Mouse (Mus musculus): Measurements from ENCODE around the gene Gm2310. TPM values are rescaled to one million over a fixed set of nuclear protein-coding genes. Genes with fewer than 3 reads are reported as not detected.
A peak's percentile ranks its signal among the peaks of the same experiment; 100 is the strongest.
"Not testable (repeated sequence)": the region's sequence is repeated elsewhere in the genome, so short reads cannot be mapped to it uniquely, and the experiment has no call there.

Gene Gm2310
- total RNA-seq (2021): not detected

- DNase-seq (ENCODE audit: extremely low spot score in 1 of 2, low spot score in 2 of 2); intact Hi-C loops (cut with DNase I): not testable (repeated sequence)
Observed at GRCm38 (mm10) chr15:8519853-8520252, at the start of gene Gm2310. Gene Gm2310, minus strand, starts transcription at chr15:8519953.

GRCm38 (mm10) chr15:8568645-8569528, 49.1 kb upstream of the Gm2310 start:
- peak; percentile 78 to 84 for DNase-seq (ENCODE audit: extremely low spot score in 1 of 2, low spot score in 2 of 2)
- intact Hi-C loops (cut with DNase I): no loop called here

- intact Hi-C loops (cut with DNase I): no loop called here
- no peak for DNase-seq (ENCODE audit: extremely low spot score in 1 of 2, low spot score in 2 of 2)
Observed at GRCm38 (mm10) chr15:8568286-8568644, 48.5 kb upstream of the Gm2310 start.

- intact Hi-C loops (cut with DNase I): no loop called here
- no peak for DNase-seq (ENCODE audit: extremely low spot score in 1 of 2, low spot score in 2 of 2)
Observed at GRCm38 (mm10) chr15:8565416-8565815, 45.7 kb upstream of the Gm2310 start.

- intact Hi-C loops (cut with DNase I): no loop called here
- no peak for DNase-seq (ENCODE audit: extremely low spot score in 1 of 2, low spot score in 2 of 2)
Observed at GRCm38 (mm10) chr15:8564331-8564730, 44.6 kb upstream of the Gm2310 start.

- intact Hi-C loops (cut with DNase I): no loop called here
- DNase-seq (ENCODE audit: extremely low spot score in 1 of 2, low spot score in 2 of 2): no peak
Observed at GRCm38 (mm10) chr15:8563423-8564194, 43.9 kb upstream of the Gm2310 start.

GRCm38 (mm10) chr15:8562776-8563175, 43.0 kb upstream of the Gm2310 start:
- intact Hi-C loops (cut with DNase I): no loop called here
- DNase-seq (ENCODE audit: extremely low spot score in 1 of 2, low spot score in 2 of 2): no peak

GRCm38 (mm10) chr15:8531201-8531600, 11.4 kb upstream of the Gm2310 start:
- DNase-seq (ENCODE audit: extremely low spot score in 1 of 2, low spot score in 2 of 2): no peak
- intact Hi-C loops (cut with DNase I): no loop called here

- intact Hi-C loops (cut with DNase I): no loop called here
Observed at GRCm38 (mm10) chr15:8512957-8513356, 6.8 kb downstream of the Gm2310 start.

GRCm38 (mm10) chr15:8511861-8512260, 7.9 kb downstream of the Gm2310 start:
- intact Hi-C loops (cut with DNase I): no loop called here
- DNase-seq (ENCODE audit: extremely low spot score in 1 of 2, low spot score in 2 of 2): peak; percentile 4 to 37

More at GRCm38 (mm10) chr15:8512957-8513356, 6.8 kb downstream of the Gm2310 start:
- no peak for DNase-seq (ENCODE audit: extremely low spot score in 1 of 2, low spot score in 2 of 2)

- intact Hi-C loops (cut with DNase I): no loop called here
- DNase-seq (ENCODE audit: extremely low spot score in 1 of 2, low spot score in 2 of 2): no peak
Observed at GRCm38 (mm10) chr15:8502431-8502830, 17.3 kb downstream of the Gm2310 start.

- intact Hi-C loops (cut with DNase I): no loop called here
- no peak for DNase-seq (ENCODE audit: extremely low spot score in 1 of 2, low spot score in 2 of 2)
Observed at GRCm38 (mm10) chr15:8485261-8485660, 34.5 kb downstream of the Gm2310 start.

GRCm38 (mm10) chr15:8469006-8469575, 50.7 kb downstream of the Gm2310 start:
- intact Hi-C loops (cut with DNase I): no loop called here
- no peak for DNase-seq (ENCODE audit: extremely low spot score in 1 of 2, low spot score in 2 of 2)

Other genes starting within 250 kb of the Gm2310 start
- gene Nipbl, start 75.5 kb downstream of the Gm2310 start, total RNA-seq (2021): 10 to 100 TPM; 28.8 to 30.2 TPM
- gene Slc1a3, start 190.8 kb upstream of the Gm2310 start, total RNA-seq (2021): 100 to 1,000 TPM; 295 to 305 TPM

All from left cerebral cortex, postnatal 10 days (tissue).